Mouse (Mus musculus) hindbrain, embryonic 13.5 days (tissue): ENCODE results near the gene Vamp8. TPM values are rescaled to one million over a fixed set of nuclear protein-coding genes. Genes with fewer than 3 reads are reported as not detected.

Experiments
- ATAC-seq: fragments of 200-750 bp; cut with Nextera tagmentation; 2 replicates; pipeline ENCODE4 v1.8.0; 2017; ENCODE audit warnings: moderate TSS enrichment; ENCODE audit not compliant: low FRiP score
- H3K27ac ChIP-seq: fragments of 300-500 bp; sonication (generic); 2 replicates; pipeline ENCODE4 v1.5.1; 2015; ENCODE audit warnings: inconsistent platforms, mild to moderate bottlenecking, moderate library complexity
- H3K27me3 ChIP-seq: fragments of 300-500 bp; sonication (generic); 2 replicates; pipeline ENCODE4 v1.6.1; 2015; ENCODE audit warnings: mild to moderate bottlenecking, inconsistent platforms
- H3K36me3 ChIP-seq: fragments of 300-500 bp; sonication (generic); 2 replicates; pipeline ENCODE4 v1.6.1; 2015; ENCODE audit warnings: mild to moderate bottlenecking, inconsistent platforms
- H3K4me1 ChIP-seq: fragments of 300-500 bp; sonication (generic); replicated peaks from 2 replicates; pipeline ENCODE4 v1.6.1; 2015; ENCODE audit warnings: inconsistent platforms
- H3K4me2 ChIP-seq: fragments of 300-500 bp; sonication (generic); 2 replicates; pipeline ENCODE4 v1.6.1; 2015; ENCODE audit warnings: inconsistent platforms, mild to moderate bottlenecking, moderate library complexity
- H3K4me3 ChIP-seq: fragments of 300-500 bp; sonication (generic); 2 replicates; pipeline ENCODE4 v1.5.1; 2015; ENCODE audit warnings: mild to moderate bottlenecking, inconsistent platforms
- H3K9ac ChIP-seq: fragments of 300-500 bp; sonication (generic); 2 replicates; pipeline ENCODE4 v1.6.1; 2015; ENCODE audit warnings: mild to moderate bottlenecking, inconsistent platforms
- H3K9me3 ChIP-seq: fragments of 300-500 bp; sonication (generic); 2 replicates; pipeline ENCODE4 v1.6.1; 2016; ENCODE audit warnings: inconsistent platforms
- WGBS: fragments of 180-500 bp; shearing (Covaris S2); methylation state at CpG from one replicate; pipeline ENCODE4 v1.1.7; 2015; 5-methylcytosine and 5-hydroxymethylcytosine counted together
- polyA plus RNA-seq: library from polyadenylated mRNA; unstranded; fragments of >200 nt; fragmentation: Nextera tagmentation; extraction: Ambion mirVana; gene quantifications from 2 replicates; pipeline ENCODE4 v1.2.1, GENCODE M21; 2015

Gene Vamp8
- polyA plus RNA-seq, 1 experiment from 2014 or later: 29.4 TPM

- ATAC-seq: no peak
- no peaks in the 10 kb centered on the region for H3K9me3 ChIP-seq
- no peak overlapping the region for H3K4me3 ChIP-seq
- no peak overlapping the region for H3K4me2 ChIP-seq
- peaks cover 52% of the 10 kb centered on the region for H3K4me1 ChIP-seq
- H3K27me3 ChIP-seq: no peaks in the 10 kb centered on the region
- 79% methylated on average over 5 of the region's 5 CpGs for WGBS
- H3K9ac ChIP-seq: no peak overlapping the region
- no peak overlapping the region for H3K27ac ChIP-seq
- peaks cover 36% of the 10 kb centered on the region for H3K36me3 ChIP-seq
These were observed 33.1 kb downstream of the Vamp8 start for GRCm38 (mm10) chr6:72357164-72358079.

- H3K36me3 ChIP-seq: peaks cover 39% of the 10 kb centered on the region
- peak overlapping the region; percentile 75; the same call in 1 of the 2 replicates for H3K27ac ChIP-seq
- H3K4me3 ChIP-seq: peak overlapping the region; percentile 65
- H3K4me1 ChIP-seq: peaks cover 52% of the 10 kb centered on the region
- ATAC-seq: peak; percentile 11; the same call in 1 of the 2 replicates
- WGBS: 32% methylated on average over 8 of the region's 8 CpGs
- no peaks in the 10 kb centered on the region for H3K27me3 ChIP-seq
- H3K9ac ChIP-seq: peak overlapping the region; percentile 84
- H3K9me3 ChIP-seq: no peaks in the 10 kb centered on the region
- peak overlapping the region; percentile 95 for H3K4me2 ChIP-seq
These were observed 34.4 kb downstream of the Vamp8 start for GRCm38 (mm10) chr6:72356001-72356532.

- Histone ChIP-seq H3K4me1 (peaks cover 45% of the 10 kb centered on the region), H3K36me3 (peaks cover 42% of the 10 kb centered on the region), H3K27ac (peak within 1 kb of the TSS; percentile 75), H3K4me2 (peak within 1 kb of the TSS; percentile 95), H3K4me3 (peak within 1 kb of the TSS; percentile 65), H3K27me3 (no peaks in the 10 kb centered on the region), H3K9ac (peak within 1 kb of the TSS; percentile 84), H3K9me3 (no peaks in the 10 kb centered on the region)
- ATAC-seq: peak; percentile 85
- under 1% methylated on average over 69 of the region's 71 CpGs for WGBS
These were observed 35.2 kb downstream of the Vamp8 start, which contains the start of gene Tmem150a for GRCm38 (mm10) chr6:72355066-72355911. Gene Tmem150a, plus strand, starts transcription at chr6:72355447.

GRCm38 (mm10) chr6:72354025-72354424 lies 36.5 kb downstream of the Vamp8 start:
- H3K4me3 ChIP-seq: no peak overlapping the region
- H3K27me3 ChIP-seq: no peaks in the 10 kb centered on the region
- 81% methylated on average over 1 of the region's 1 CpGs for WGBS
- no peak for ATAC-seq
- no peak overlapping the region for H3K27ac ChIP-seq
- H3K9me3 ChIP-seq: no peaks in the 10 kb centered on the region
- H3K4me1 ChIP-seq: peaks cover 44% of the 10 kb centered on the region
- no peak overlapping the region for H3K9ac ChIP-seq
- peaks cover 44% of the 10 kb centered on the region for H3K36me3 ChIP-seq
- H3K4me2 ChIP-seq: no peak overlapping the region

GRCm38 (mm10) chr6:72352636-72353405 lies 37.7 kb downstream of the Vamp8 start:
- no peak overlapping the region for H3K4me3 ChIP-seq
- 77% methylated on average over 5 of the region's 5 CpGs for WGBS
- no peaks in the 10 kb centered on the region for H3K9me3 ChIP-seq
- no peaks in the 10 kb centered on the region for H3K27me3 ChIP-seq
- no peak overlapping the region for H3K9ac ChIP-seq
- no peak overlapping the region for H3K4me2 ChIP-seq
- H3K4me1 ChIP-seq: peaks cover 56% of the 10 kb centered on the region
- no peak for ATAC-seq
- no peak overlapping the region for H3K27ac ChIP-seq
- peaks cover 39% of the 10 kb centered on the region for H3K36me3 ChIP-seq

- 93% methylated on average over 2 of the region's 2 CpGs for WGBS
- Histone ChIP-seq H3K4me2 (no peak overlapping the region), H3K27me3 (no peaks in the 10 kb centered on the region), H3K36me3 (peaks cover 30% of the 10 kb centered on the region), H3K9ac (no peak overlapping the region), H3K4me1 (peaks cover 52% of the 10 kb centered on the region), H3K4me3 (no peak overlapping the region), H3K27ac (no peak overlapping the region), H3K9me3 (no peaks in the 10 kb centered on the region)
- ATAC-seq: no peak
These were observed 40.3 kb downstream of the Vamp8 start for GRCm38 (mm10) chr6:72350214-72350613.

GRCm38 (mm10) chr6:72348411-72348810 lies 42.1 kb downstream of the Vamp8 start:
- Histone ChIP-seq H3K9ac (peak overlapping the region; percentile 94), H3K9me3 (no peaks in the 10 kb centered on the region), H3K4me3 (peak overlapping the region; percentile 91), H3K27me3 (no peaks in the 10 kb centered on the region), H3K27ac (no peak overlapping the region), H3K36me3 (peaks cover 30% of the 10 kb centered on the region), H3K4me2 (peak overlapping the region; percentile 90), H3K4me1 (peaks cover 51% of the 10 kb centered on the region)
- WGBS: 83% methylated on average over 10 of the region's 10 CpGs
- no peak for ATAC-seq

- peak; percentile 74 for ATAC-seq
- Histone ChIP-seq H3K27ac (peak within 1 kb of the TSS; percentile 91), H3K36me3 (peaks cover 30% of the 10 kb centered on the region), H3K4me3 (peak within 1 kb of the TSS; percentile 91), H3K27me3 (no peaks in the 10 kb centered on the region), H3K9ac (peak within 1 kb of the TSS; percentile 94), H3K9me3 (no peaks in the 10 kb centered on the region), H3K4me1 (peaks cover 52% of the 10 kb centered on the region), H3K4me2 (peak within 1 kb of the TSS; percentile 90)
- under 1% methylated on average over 69 of the region's 72 CpGs for WGBS
These were observed 43.1 kb downstream of the Vamp8 start, which contains the start of gene 0610030E20Rik for GRCm38 (mm10) chr6:72347166-72347941. Gene 0610030E20Rik, plus strand, starts transcription at chr6:72347317.

- no peaks in the 10 kb centered on the region for H3K9me3 ChIP-seq
- H3K27me3 ChIP-seq: no peaks in the 10 kb centered on the region
- peaks cover 47% of the 10 kb centered on the region for H3K4me1 ChIP-seq
- 85% methylated on average over 4 of the region's 4 CpGs for WGBS
- H3K36me3 ChIP-seq: peaks cover 29% of the 10 kb centered on the region
- no peak overlapping the region for H3K27ac ChIP-seq
- peak overlapping the region; percentile 90 for H3K4me2 ChIP-seq
- no peak overlapping the region for H3K9ac ChIP-seq
- no peak overlapping the region for H3K4me3 ChIP-seq
- ATAC-seq: no peak
These were observed 44.2 kb downstream of the Vamp8 start for GRCm38 (mm10) chr6:72346261-72346660.

GRCm38 (mm10) chr6:72345633-72346032 lies 44.9 kb downstream of the Vamp8 start:
- H3K4me1 ChIP-seq: peaks cover 44% of the 10 kb centered on the region
- no peaks in the 10 kb centered on the region for H3K27me3 ChIP-seq
- H3K4me3 ChIP-seq: peak overlapping the region; percentile 79; the same call in 1 of the 2 replicates
- H3K4me2 ChIP-seq: peak overlapping the region; percentile 91
- H3K36me3 ChIP-seq: peaks cover 23% of the 10 kb centered on the region
- no peak for ATAC-seq
- 53% methylated on average over 6 of the region's 6 CpGs for WGBS
- H3K9ac ChIP-seq: peak overlapping the region; percentile 90
- no peaks in the 10 kb centered on the region for H3K9me3 ChIP-seq
- H3K27ac ChIP-seq: peak overlapping the region; percentile 55; the same call in 1 of the 2 replicates
